Mouse (Mus musculus) embryonic fibroblast, embryonic 13.5 days (primary cell): ENCODE data around the gene Zfp37.

ENCODE experiments used
- CTCF ChIP-seq: IDR thresholded peaks from 2 replicates; pipeline ENCODE4 v1.5.1; 2011; ENCODE audit warnings: mild to moderate bottlenecking, control low read depth, low read length, moderate library complexity, borderline replicate concordance; ENCODE audit not compliant: insufficient read depth
- POLR2A ChIP-seq: IDR thresholded peaks from 2 replicates; pipeline ENCODE4 v1.6.1; 2011; ENCODE audit warnings: low read depth, mild to moderate bottlenecking, control low read depth, low read length, moderate library complexity

DNA sequence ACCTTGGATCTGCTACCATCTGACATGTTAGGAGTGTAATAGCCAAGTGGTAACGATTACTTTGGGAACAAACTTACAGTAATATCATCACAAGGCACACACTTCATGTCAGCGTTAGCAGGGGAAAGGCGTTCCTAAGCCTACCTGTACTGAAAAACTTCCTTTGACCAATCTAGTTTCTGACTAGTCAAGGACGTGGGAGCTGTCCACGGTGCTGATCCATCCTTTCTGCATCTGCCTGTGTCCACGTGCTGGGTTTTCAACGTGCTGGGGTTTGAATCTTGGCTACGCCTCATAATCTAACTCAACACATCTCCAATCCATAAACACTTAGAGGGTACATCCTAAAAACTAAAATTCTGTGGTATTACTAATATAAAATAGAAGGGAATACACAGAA lies 26.1 kb upstream of the Zfp37 start:
- TF ChIP-seq POLR2A (no peak), CTCF (no peak)
